In the genomic region with DNA sequence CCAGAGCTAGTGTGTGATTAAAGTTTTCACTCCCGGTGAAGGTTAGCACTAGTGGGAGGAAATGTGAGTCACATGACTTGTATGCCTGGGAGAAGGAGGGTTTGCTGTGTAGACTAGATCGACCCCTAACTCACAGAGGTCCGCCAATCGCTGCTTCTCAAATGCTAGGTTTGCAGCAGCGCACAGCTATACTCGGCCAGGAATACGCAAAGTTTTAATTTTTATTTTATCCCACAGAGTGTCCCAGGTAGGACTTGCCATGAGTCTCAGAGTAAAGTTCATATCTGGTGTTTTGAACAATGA, we compare ENCODE assay signal across 18 mouse cellular contexts. TPM values are rescaled to one million over a fixed set of nuclear protein-coding genes. Genes with fewer than 3 reads are reported as not detected.
DNase-seq lines count a peak whose midpoint lies in the region; ATAC-seq and TF ChIP-seq lines count a peak whose summit lies in the region.
"Had no signal": no experiment of that assay in that cellular context is flagged by ENCODE, and none has a peak within 500 bp of the region (broad histone marks: within the 10 kb centered on the region; RNA-seq: fewer than 3 reads in every experiment).

No protein-coding gene starts in this region.

- H3K27ac ChIP-seq in kidney, postnatal 0 days = no peak overlapping the region
- peak overlapping the region; percentile 74; the same call in 1 of the 2 replicates for H3K27ac ChIP-seq in hindbrain, embryonic 10.5 days
- no peak overlapping the region for H3K27ac ChIP-seq in limb, embryonic 13.5 days
- no peak overlapping the region for H3K27ac ChIP-seq in neural tube, embryonic 12.5 days
- H3K27ac ChIP-seq: liver, embryonic 14.5 days; stomach, embryonic 15.5 days had no signal

- no peaks in the 10 kb centered on the region for H3K9me3 ChIP-seq in kidney, postnatal 0 days (replicated peaks; ENCODE audit: low read length)
- H3K9me3 ChIP-seq in hindbrain, embryonic 10.5 days = no peaks in the 10 kb centered on the region
- H3K9me3 ChIP-seq in limb, embryonic 13.5 days = no peaks in the 10 kb centered on the region
- no peaks in the 10 kb centered on the region for H3K9me3 ChIP-seq in neural tube, embryonic 12.5 days
- H3K9me3 ChIP-seq: stomach, embryonic 15.5 days had no signal

- H3K4me1 ChIP-seq in kidney, postnatal 0 days (replicated peaks; ENCODE audit: insufficient read depth, low read length) = 0 out of 2 replicates have a peak, but pooled peaks cover 3% of the 10 kb centered on the region
- peaks cover 53% of the 10 kb centered on the region for H3K4me1 ChIP-seq in hindbrain, embryonic 10.5 days (replicated peaks)
- peaks cover 28% of the 10 kb centered on the region for H3K4me1 ChIP-seq in limb, embryonic 13.5 days
- H3K4me1 ChIP-seq in neural tube, embryonic 12.5 days = peaks cover 29% of the 10 kb centered on the region

- no peak for DNase-seq in kidney, postnatal 0 days (ENCODE audit: low spot score)
- no peak for DNase-seq in kidney, adult 18-20 months
- no peak for DNase-seq in hindbrain, embryonic 10.5 days (ENCODE audit: low spot score)
- no peak for DNase-seq in B cell, adult 2 months
- DNase-seq in frontal cortex, postnatal 14 days (ENCODE audit: low spot score in 2 of 2) = no peak
- no peak for DNase-seq in kidney, adult 11 months
- DNase-seq: adrenal gland, adult 2 months; lung, postnatal 10 days; thymus, postnatal 14 days had no signal

- no peak for TF ChIP-seq CTCF in kidney, postnatal 0 days (IDR thresholded peaks at IDR 0.05; ENCODE audit: low read depth)

- no peak overlapping the region for H3K4me2 ChIP-seq in kidney, postnatal 0 days (ENCODE audit: low read length)
- no peak overlapping the region for H3K4me2 ChIP-seq in limb, embryonic 13.5 days (replicated peaks)
- peak overlapping the region; percentile 22; the same call in 1 of the 2 replicates for H3K4me2 ChIP-seq in neural tube, embryonic 12.5 days (replicated peaks)
- H3K4me2 ChIP-seq: stomach, embryonic 15.5 days had no signal

- 0 out of 2 replicates have a peak, but pooled peaks have one; percentile 17 for ATAC-seq in kidney, postnatal 0 days (replicated peaks; ENCODE audit: low FRiP score, low read depth)
- ATAC-seq in limb, embryonic 13.5 days (ENCODE audit: low FRiP score, low read depth) = peak; percentile 24; the same call in 1 of the 2 replicates
- ATAC-seq in neural tube, embryonic 12.5 days (ENCODE audit: low FRiP score, low read depth) = peak; percentile 46
- ATAC-seq: CD4-positive, CD25-positive, alpha-beta regulatory T cell, adult 4 months had no signal

- H3K27me3 ChIP-seq in kidney, postnatal 0 days (ENCODE audit: insufficient read depth, low read length) = no peaks in the 10 kb centered on the region
- H3K27me3 ChIP-seq in hindbrain, embryonic 10.5 days (ENCODE audit: insufficient read depth, poor library complexity, severe bottlenecking) = peaks cover 19% of the 10 kb centered on the region; the same call in 1 of the 2 replicates
- H3K27me3 ChIP-seq in limb, embryonic 13.5 days = no peaks in the 10 kb centered on the region
- peaks cover 41% of the 10 kb centered on the region for H3K27me3 ChIP-seq in neural tube, embryonic 12.5 days (replicated peaks)
- H3K27me3 ChIP-seq: stomach, embryonic 15.5 days had no signal

- 61% methylated on average over 7 of the region's 7 CpGs for WGBS in kidney, postnatal 0 days
- WGBS in hindbrain, embryonic 10.5 days = 60% methylated on average over 7 of the region's 7 CpGs
- 63% methylated on average over 7 of the region's 7 CpGs for WGBS in limb, embryonic 13.5 days
- WGBS in neural tube, embryonic 12.5 days = 58% methylated on average over 7 of the region's 7 CpGs

- H3K9ac ChIP-seq in kidney, postnatal 0 days (ENCODE audit: low read depth, low read length) = no peak overlapping the region
- H3K9ac ChIP-seq in limb, embryonic 13.5 days = no peak overlapping the region
- H3K9ac ChIP-seq in neural tube, embryonic 12.5 days = no peak overlapping the region
- H3K9ac ChIP-seq: liver, embryonic 14.5 days; stomach, embryonic 15.5 days had no signal

- H3K36me3 ChIP-seq in kidney, postnatal 0 days (ENCODE audit: insufficient read depth, low read length) = no peaks in the 10 kb centered on the region
- H3K36me3 ChIP-seq in hindbrain, embryonic 10.5 days = no peaks in the 10 kb centered on the region
- no peaks in the 10 kb centered on the region for H3K36me3 ChIP-seq in limb, embryonic 13.5 days
- no peaks in the 10 kb centered on the region for H3K36me3 ChIP-seq in neural tube, embryonic 12.5 days
- H3K36me3 ChIP-seq: stomach, embryonic 15.5 days had no signal

- no peak overlapping the region for H3K4me3 ChIP-seq in kidney, postnatal 0 days (replicated peaks; ENCODE audit: low read depth, low read length)
- peak overlapping the region; percentile 24; the same call in 1 of the 2 replicates for H3K4me3 ChIP-seq in hindbrain, embryonic 10.5 days
- H3K4me3 ChIP-seq in limb, embryonic 13.5 days = no peak overlapping the region
- no peak overlapping the region for H3K4me3 ChIP-seq in neural tube, embryonic 12.5 days
- H3K4me3 ChIP-seq: stomach, embryonic 15.5 days had no signal

RNA-seq across cellular contexts. Expression of a gene that starts 28.2 kb away (rescaled TPM):
- polyA plus RNA-seq in kidney, postnatal 0 days (2015; fragmentation: Nextera tagmentation; extraction: Ambion mirVana) = 11.1 and 11.4 TPM in 2 replicates
- polyA plus RNA-seq in hindbrain, embryonic 10.5 days (2016; fragmentation: Nextera tagmentation; extraction: Ambion mirVana) = 12.7 and 12.8 TPM in 2 replicates
- polyA plus RNA-seq in limb, embryonic 13.5 days (2015; fragmentation: Nextera tagmentation; extraction: Ambion mirVana) = 11.0 and 12.3 TPM in 2 replicates
- polyA plus RNA-seq in neural tube, embryonic 12.5 days (2016; fragmentation: Nextera tagmentation; extraction: Ambion mirVana) = 18.4 and 21.1 TPM in 2 replicates

RNA-seq across cellular contexts. Expression of a gene that starts 37.9 kb away (rescaled TPM):
- polyA plus RNA-seq in kidney, postnatal 0 days (2015; fragmentation: Nextera tagmentation; extraction: Ambion mirVana) = 0.13 and 0.24 TPM in 2 replicates
- polyA plus RNA-seq in hindbrain, embryonic 10.5 days (2016; fragmentation: Nextera tagmentation; extraction: Ambion mirVana) = not detected in 2 replicates
- 0.23 TPM in 1 of 2 replicates, not detected in the other for polyA plus RNA-seq in limb, embryonic 13.5 days (2015; fragmentation: Nextera tagmentation; extraction: Ambion mirVana)
- not detected in 2 replicates for polyA plus RNA-seq in neural tube, embryonic 12.5 days (2016; fragmentation: Nextera tagmentation; extraction: Ambion mirVana)
- polyA plus RNA-seq: adrenal gland, adult 2 months; brain, embryonic 14.5 days; CD4-positive, CD25-positive, alpha-beta regulatory T cell, adult 4 months; cerebellum, adult 2 months; limb, embryonic 11.5 days; neural tube, embryonic 14.5 days had no signal
